Mouse (Mus musculus) G1E-ER4 (cell line): ENCODE measurements around the gene Gzmc. TPM values are rescaled to one million over a fixed set of nuclear protein-coding genes. Genes with fewer than 3 reads are reported as not detected.

Source experiments
- GATA1 ChIP-seq: IDR thresholded peaks from one replicate; pipeline ENCODE4 v1.8.0; 2012; ENCODE audit warnings: low read length, inconsistent platforms
- polyA plus RNA-seq: library from polyadenylated mRNA; stranded (reverse); fragments of >175 nt; gene quantifications from 2 replicates; pipeline ENCODE4 v1.2.3, GENCODE M21; 2012

Gene Gzmc
- not detected in 2 replicates for polyA plus RNA-seq

DNA sequence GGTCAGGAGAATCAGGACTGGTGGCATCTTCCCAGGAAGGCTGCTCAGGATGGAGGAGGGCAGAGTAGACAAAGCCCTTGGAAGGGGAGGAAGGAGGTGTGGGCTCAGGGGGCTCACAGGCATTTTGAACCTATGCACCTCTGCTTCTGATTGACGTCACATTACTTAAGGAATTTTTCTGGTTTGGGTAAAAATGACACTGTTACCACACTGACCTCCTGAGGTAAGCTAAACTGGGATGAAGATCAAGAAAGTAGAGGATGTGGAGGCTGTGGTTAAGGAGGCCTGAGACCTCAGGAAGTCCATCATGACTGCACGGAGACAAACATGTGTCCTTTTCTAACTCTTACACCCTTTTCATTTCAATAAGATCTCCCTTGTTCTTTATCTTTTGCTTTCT, at the start of gene Gzmc:
Gzmc (minus strand) TSS at position 101 of the 400 bp plus-strand sequence.
- no peak for TF ChIP-seq GATA1

- no peak for TF ChIP-seq GATA1
These were observed 49.4 kb upstream of the Gzmc start for GRCm38 (mm10) chr14:56283816-56284215.

DNA sequence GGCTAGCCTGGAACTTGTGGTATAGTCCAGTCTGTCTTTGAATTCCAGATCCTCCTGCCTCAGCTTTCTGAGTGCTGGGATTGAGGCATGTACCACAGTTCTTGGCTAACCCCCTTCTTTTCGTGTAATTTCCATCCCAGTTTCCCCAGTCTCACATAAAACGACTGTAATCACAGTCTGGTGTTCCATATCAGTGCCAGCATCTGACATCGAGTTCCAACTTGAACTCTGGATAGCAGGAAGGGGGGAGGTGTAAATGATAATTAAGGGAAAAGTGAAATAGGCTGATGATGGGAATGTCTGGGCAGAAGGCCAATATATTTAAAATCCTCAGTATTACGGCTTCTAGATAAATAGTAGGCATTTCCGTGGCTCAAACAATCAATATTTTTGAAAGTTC, 46.6 kb upstream of the Gzmc start:
- TF ChIP-seq GATA1, result no peak

- TF ChIP-seq GATA1, result peak; percentile 56
These were observed 31.7 kb upstream of the Gzmc start for GRCm38 (mm10) chr14:56266109-56266508.

- no peak for TF ChIP-seq GATA1
These were observed 27.7 kb upstream of the Gzmc start, which contains the start of gene Gzmb for GRCm38 (mm10) chr14:56262153-56262552. Gene Gzmb, minus strand, starts transcription at chr14:56262260.

DNA sequence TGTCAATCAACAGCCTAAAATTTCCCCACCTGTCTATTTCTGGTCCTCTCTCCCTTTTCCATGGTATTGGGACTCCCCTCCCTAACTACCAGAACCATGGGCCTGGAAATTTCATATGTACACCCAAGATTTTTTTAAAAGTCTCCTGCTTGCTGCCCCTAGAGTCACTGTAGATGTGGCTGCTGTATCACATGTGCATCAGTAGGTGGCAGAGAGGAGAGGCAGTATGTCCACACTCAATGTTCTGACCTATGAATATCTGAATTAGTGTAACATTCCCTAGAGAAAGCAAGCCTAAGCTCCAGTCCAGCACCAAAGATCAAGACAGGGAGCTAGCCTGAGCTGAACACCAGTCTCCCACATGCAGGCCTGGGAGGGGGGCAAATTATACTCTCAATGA, 6.0 kb upstream of the Gzmc start:
- TF ChIP-seq GATA1, result no peak

DNA sequence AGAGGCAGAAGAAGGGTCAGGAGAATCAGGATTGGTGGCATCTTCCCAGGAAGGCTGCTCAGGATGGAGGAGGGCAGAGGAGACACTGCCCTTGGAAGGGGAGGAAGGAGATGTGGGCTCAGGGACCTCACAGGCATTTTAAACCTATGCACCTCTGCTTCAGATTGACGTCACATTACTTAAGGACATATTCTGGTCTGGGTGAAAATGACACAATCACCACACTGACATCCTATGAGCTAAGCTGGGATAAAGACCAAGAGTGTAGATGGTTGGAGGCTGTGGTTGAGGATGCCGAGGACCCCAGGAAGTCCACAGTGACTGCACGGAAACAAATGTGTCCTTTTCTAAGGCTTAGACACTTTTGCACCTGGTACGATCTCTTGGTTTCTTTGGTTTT, 23.1 kb downstream of the Gzmc start, which contains the start of gene Gzmf:
Gzmf (minus strand) TSS at position 101 of the 400 bp plus-strand sequence.
- no peak for TF ChIP-seq GATA1

GRCm38 (mm10) chr14:56205613-56206012, 28.8 kb downstream of the Gzmc start:
- no peak for TF ChIP-seq GATA1

GRCm38 (mm10) chr14:56203975-56204374, 30.5 kb downstream of the Gzmc start:
- no peak for TF ChIP-seq GATA1

GRCm38 (mm10) chr14:56186946-56187345, 47.5 kb downstream of the Gzmc start:
- no peak for TF ChIP-seq GATA1

DNA sequence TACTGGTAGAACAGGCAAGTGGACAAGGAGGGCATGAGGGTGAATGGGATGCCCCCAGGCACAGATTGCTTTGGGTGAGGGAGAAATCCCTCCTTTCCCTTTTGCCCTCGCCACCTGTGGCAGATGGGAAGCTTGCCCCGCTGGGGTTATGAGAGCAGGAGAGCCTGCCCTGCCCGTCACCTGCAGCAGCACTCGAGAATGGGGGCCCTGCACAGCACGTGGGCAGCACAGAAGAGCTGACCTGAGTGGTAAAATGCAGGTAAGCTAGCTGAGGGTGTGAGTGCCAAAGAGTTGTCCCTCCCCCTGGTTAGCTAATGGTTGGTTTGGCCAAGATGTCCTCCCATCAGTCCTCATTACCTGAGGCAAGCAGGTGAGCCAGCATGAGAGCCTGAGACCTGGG, 47.9 kb downstream of the Gzmc start:
- no peak for TF ChIP-seq GATA1

Other genes with a start within 250 kb of the Gzmc start
- 0.05 and 0.10 TPM in 2 replicates for gene Mcpt1, start 216.7 kb downstream of the Gzmc start, polyA plus RNA-seq
- not detected in 2 replicates for gene Mcpt9, start 204.2 kb downstream of the Gzmc start, polyA plus RNA-seq
- gene Mcpt2, start 192.6 kb downstream of the Gzmc start, polyA plus RNA-seq, result 0.08 TPM in 2 replicates
- not detected in 2 replicates for gene Mcpt4, start 172.3 kb downstream of the Gzmc start, polyA plus RNA-seq
- gene Mcpt8, start 149.4 kb downstream of the Gzmc start, polyA plus RNA-seq, result not detected in 2 replicates
- gene Ctsg, start 132.1 kb downstream of the Gzmc start, polyA plus RNA-seq, result not detected in 2 replicates
- gene Gzme, start 114.0 kb downstream of the Gzmc start, polyA plus RNA-seq, result not detected in 2 replicates
- not detected in 2 replicates for gene Gzmd, start 102.0 kb downstream of the Gzmc start, polyA plus RNA-seq
- not detected in 2 replicates for gene Gzmg, start 75.1 kb downstream of the Gzmc start, polyA plus RNA-seq
- gene Gzmn, start 60.1 kb downstream of the Gzmc start, polyA plus RNA-seq, result not detected in 2 replicates
- not detected in 2 replicates for gene Gzmf, start 23.2 kb downstream of the Gzmc start, polyA plus RNA-seq
- 0.13 and 0.36 TPM in 2 replicates for gene Gzmb, start 27.6 kb upstream of the Gzmc start, polyA plus RNA-seq
- gene Atp12a, start 130.4 kb upstream of the Gzmc start, polyA plus RNA-seq, result not detected in 2 replicates
- gene Rnf17, start 167.9 kb upstream of the Gzmc start, polyA plus RNA-seq, result not detected in 2 replicates